Mouse (Mus musculus): ENCODE measurements around the gene Glis3. TPM values are rescaled to one million over a fixed set of nuclear protein-coding genes. Genes with fewer than 3 reads are reported as not detected.

The Glis3 gene
- polyA plus RNA-seq, 1 experiment from 2014 or later, result 8.5 TPM

DNA sequence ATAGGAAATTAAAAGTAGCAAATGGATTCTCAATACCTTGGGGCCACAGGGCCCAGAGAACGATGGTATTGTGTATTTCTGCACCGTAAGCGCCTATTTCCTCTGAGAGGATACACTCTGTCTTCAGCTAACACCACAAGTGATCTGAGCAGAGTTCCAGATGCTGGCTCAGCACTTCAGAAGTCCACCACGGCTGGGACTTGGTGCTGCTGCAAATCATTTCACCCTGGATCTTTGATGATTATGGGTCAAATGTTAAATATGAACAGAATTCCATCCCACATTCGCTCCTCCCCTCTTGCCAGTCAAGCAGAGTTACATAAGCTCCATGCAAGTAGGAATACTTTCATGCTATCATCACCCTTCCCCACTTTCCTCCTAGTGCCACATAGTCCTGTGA, 263.8 kb downstream of the Glis3 start:
- no peak overlapping the region for H3K27ac ChIP-seq (replicated peaks)
- H3K4me3 ChIP-seq (replicated peaks), result no peak overlapping the region
- no peaks in the 10 kb centered on the region for H3K36me3 ChIP-seq
- H3K9me3 ChIP-seq (replicated peaks), result no peaks in the 10 kb centered on the region
- H3K4me2 ChIP-seq (replicated peaks), result no peak overlapping the region
- 65% methylated on average over 5 of the region's 5 CpGs for WGBS
- no peaks in the 10 kb centered on the region for H3K27me3 ChIP-seq
- no peak overlapping the region for H3K9ac ChIP-seq
- no peak for ATAC-seq (ENCODE audit: insufficient number of reproducible peaks, low FRiP score, low TSS enrichment, low read depth)
- no peaks in the 10 kb centered on the region for H3K4me1 ChIP-seq

GRCm38 (mm10) chr19:28408787-28409186, 271.1 kb downstream of the Glis3 start:
- H3K4me3 ChIP-seq (replicated peaks), result no peak overlapping the region
- 26% methylated on average over 3 of the region's 3 CpGs for WGBS
- H3K9me3 ChIP-seq (replicated peaks), result no peaks in the 10 kb centered on the region

GRCm38 (mm10) chr19:28402956-28403355, 276.9 kb downstream of the Glis3 start:
- Histone ChIP-seq H3K9me3 (replicated peaks) (no peaks in the 10 kb centered on the region), H3K27me3 (no peaks in the 10 kb centered on the region), H3K4me2 (replicated peaks) (no peak overlapping the region), H3K4me1 (no peaks in the 10 kb centered on the region), H3K4me3 (replicated peaks) (no peak overlapping the region), H3K9ac (no peak overlapping the region), H3K27ac (replicated peaks) (no peak overlapping the region), H3K36me3 (no peaks in the 10 kb centered on the region)
- WGBS, result 79% methylated on average over 6 of the region's 6 CpGs
- ATAC-seq (ENCODE audit: insufficient number of reproducible peaks, low FRiP score, low TSS enrichment, low read depth), result no peak

More at GRCm38 (mm10) chr19:28408787-28409186, 271.1 kb downstream of the Glis3 start:
- H3K4me2 ChIP-seq (replicated peaks), result no peak overlapping the region
- no peak overlapping the region for H3K27ac ChIP-seq (replicated peaks)
- no peaks in the 10 kb centered on the region for H3K27me3 ChIP-seq
- H3K4me1 ChIP-seq, result no peaks in the 10 kb centered on the region
- no peak for ATAC-seq (ENCODE audit: insufficient number of reproducible peaks, low FRiP score, low TSS enrichment, low read depth)
- H3K9ac ChIP-seq, result no peak overlapping the region
- H3K36me3 ChIP-seq, result no peaks in the 10 kb centered on the region

- H3K4me3 ChIP-seq (replicated peaks), result no peak overlapping the region
- no peak for ATAC-seq (ENCODE audit: insufficient number of reproducible peaks, low FRiP score, low TSS enrichment, low read depth)
- no peak overlapping the region for H3K9ac ChIP-seq
- peaks cover 5% of the 10 kb centered on the region; the same call in 1 of the 2 replicates for H3K4me1 ChIP-seq
- WGBS, result 68% methylated on average over 1 of the region's 1 CpGs
- no peaks in the 10 kb centered on the region for H3K27me3 ChIP-seq
- H3K36me3 ChIP-seq, result no peaks in the 10 kb centered on the region
- H3K4me2 ChIP-seq (replicated peaks), result no peak overlapping the region
- H3K27ac ChIP-seq (replicated peaks), result no peak overlapping the region
- no peaks in the 10 kb centered on the region for H3K9me3 ChIP-seq (replicated peaks)
Measured at GRCm38 (mm10) chr19:28395584-28395861, 284.4 kb downstream of the Glis3 start.

GRCm38 (mm10) chr19:28394826-28395583, 284.9 kb downstream of the Glis3 start:
- Histone ChIP-seq H3K27ac (replicated peaks) (no peak overlapping the region), H3K9ac (no peak overlapping the region), H3K4me1 (peaks cover 5% of the 10 kb centered on the region; the same call in 1 of the 2 replicates), H3K9me3 (replicated peaks) (no peaks in the 10 kb centered on the region), H3K27me3 (no peaks in the 10 kb centered on the region), H3K4me2 (replicated peaks) (no peak overlapping the region), H3K36me3 (no peaks in the 10 kb centered on the region), H3K4me3 (replicated peaks) (no peak overlapping the region)
- no peak for ATAC-seq (ENCODE audit: insufficient number of reproducible peaks, low FRiP score, low TSS enrichment, low read depth)
- WGBS, result 54% methylated on average over 12 of the region's 12 CpGs

DNA sequence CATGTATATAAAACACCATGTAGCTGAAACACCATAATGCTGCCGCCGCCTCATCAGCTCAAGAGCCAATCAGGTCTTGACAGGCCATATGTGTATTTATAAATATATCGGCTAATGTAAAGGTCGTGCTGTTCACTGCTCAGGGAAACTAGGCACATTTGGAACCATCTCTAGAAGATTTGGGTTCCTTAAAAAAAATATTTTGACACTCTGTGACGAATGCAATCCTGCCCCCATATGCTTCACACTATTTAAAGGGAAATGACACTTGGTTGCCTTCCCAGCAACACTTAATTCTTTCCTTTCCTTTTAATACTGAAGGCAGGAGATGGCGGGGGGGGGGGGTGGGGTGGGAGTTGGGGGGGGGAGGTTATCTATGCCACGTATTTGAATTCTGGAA, 286.1 kb downstream of the Glis3 start:
- no peak overlapping the region for H3K9ac ChIP-seq
- H3K27ac ChIP-seq (replicated peaks), result no peak overlapping the region
- 83% methylated on average over 7 of the region's 7 CpGs for WGBS
- H3K27me3 ChIP-seq, result no peaks in the 10 kb centered on the region
- ATAC-seq (ENCODE audit: insufficient number of reproducible peaks, low FRiP score, low TSS enrichment, low read depth), result no peak
- H3K4me1 ChIP-seq, result peaks cover 5% of the 10 kb centered on the region; the same call in 1 of the 2 replicates
- no peak overlapping the region for H3K4me3 ChIP-seq (replicated peaks)
- no peaks in the 10 kb centered on the region for H3K9me3 ChIP-seq (replicated peaks)
- no peaks in the 10 kb centered on the region for H3K36me3 ChIP-seq
- H3K4me2 ChIP-seq (replicated peaks), result no peak overlapping the region

- Histone ChIP-seq H3K27ac (replicated peaks) (no peak overlapping the region), H3K9me3 (replicated peaks) (no peaks in the 10 kb centered on the region), H3K9ac (no peak overlapping the region), H3K4me1 (peaks cover 5% of the 10 kb centered on the region; the same call in 1 of the 2 replicates), H3K27me3 (no peaks in the 10 kb centered on the region), H3K36me3 (no peaks in the 10 kb centered on the region), H3K4me2 (replicated peaks) (no peak overlapping the region), H3K4me3 (replicated peaks) (no peak overlapping the region)
- no peak for ATAC-seq (ENCODE audit: insufficient number of reproducible peaks, low FRiP score, low TSS enrichment, low read depth)
- 88% methylated on average over 3 of the region's 3 CpGs for WGBS
Measured at GRCm38 (mm10) chr19:28392838-28393237, 287.0 kb downstream of the Glis3 start.

DNA sequence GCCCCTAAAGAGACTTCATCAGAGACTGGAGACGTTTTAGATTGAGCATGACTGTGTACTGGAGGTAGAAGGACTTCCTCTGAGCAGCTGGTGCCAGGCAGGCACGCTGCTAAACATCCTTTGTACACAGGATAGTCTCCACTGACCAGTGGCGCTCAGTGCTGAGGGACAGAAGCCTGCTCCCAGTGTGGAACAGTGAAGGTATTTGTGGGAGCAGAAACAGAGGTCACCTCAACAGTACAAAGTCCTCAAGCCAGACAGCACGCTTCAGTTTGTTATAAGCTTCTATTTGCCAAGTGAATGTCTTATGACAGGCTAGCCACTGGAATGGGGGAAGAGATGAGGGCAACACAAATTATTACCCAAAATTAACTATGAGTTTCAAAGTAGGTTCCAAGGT, 289.0 kb downstream of the Glis3 start:
- Histone ChIP-seq H3K4me1 (peaks cover 5% of the 10 kb centered on the region; the same call in 1 of the 2 replicates), H3K9ac (no peak overlapping the region), H3K4me2 (replicated peaks) (no peak overlapping the region), H3K27ac (replicated peaks) (no peak overlapping the region), H3K27me3 (no peaks in the 10 kb centered on the region), H3K36me3 (no peaks in the 10 kb centered on the region), H3K9me3 (replicated peaks) (no peaks in the 10 kb centered on the region), H3K4me3 (replicated peaks) (no peak overlapping the region)
- 75% methylated on average over 4 of the region's 4 CpGs for WGBS
- ATAC-seq (ENCODE audit: insufficient number of reproducible peaks, low FRiP score, low TSS enrichment, low read depth), result no peak

DNA sequence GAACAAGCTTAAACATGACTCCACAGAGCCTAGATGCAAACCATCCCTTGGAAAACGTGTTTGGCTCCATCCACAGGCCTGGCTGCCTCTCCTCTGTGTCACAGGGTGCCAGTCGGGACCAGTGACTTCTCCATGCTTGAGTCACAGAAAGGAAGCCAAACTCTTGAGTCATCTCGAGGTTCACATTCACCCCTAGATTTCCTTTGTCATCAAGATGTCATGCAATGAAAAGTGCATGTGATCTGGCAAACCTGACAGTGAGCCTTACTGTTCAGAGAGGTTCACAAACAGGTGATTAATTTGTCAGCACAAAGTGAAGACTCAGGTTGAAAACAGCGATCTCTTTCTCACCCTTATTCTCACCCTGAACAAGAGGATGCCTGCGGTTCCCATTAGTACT, 290.7 kb downstream of the Glis3 start:
- no peaks in the 10 kb centered on the region for H3K27me3 ChIP-seq
- H3K4me1 ChIP-seq, result no peaks in the 10 kb centered on the region
- H3K9me3 ChIP-seq (replicated peaks), result no peaks in the 10 kb centered on the region
- H3K36me3 ChIP-seq, result no peaks in the 10 kb centered on the region
- ATAC-seq (ENCODE audit: insufficient number of reproducible peaks, low FRiP score, low TSS enrichment, low read depth), result no peak
- WGBS, result 54% methylated on average over 5 of the region's 5 CpGs
- H3K9ac ChIP-seq, result no peak overlapping the region
- H3K4me3 ChIP-seq (replicated peaks), result no peak overlapping the region
- H3K27ac ChIP-seq (replicated peaks), result no peak overlapping the region
- H3K4me2 ChIP-seq (replicated peaks), result no peak overlapping the region

GRCm38 (mm10) chr19:28383425-28383824, 296.5 kb downstream of the Glis3 start:
- ATAC-seq (ENCODE audit: insufficient number of reproducible peaks, low FRiP score, low TSS enrichment, low read depth), result no peak
- Histone ChIP-seq H3K9ac (no peak overlapping the region), H3K27ac (replicated peaks) (no peak overlapping the region), H3K36me3 (no peaks in the 10 kb centered on the region), H3K4me1 (peaks cover 22% of the 10 kb centered on the region), H3K4me3 (replicated peaks) (no peak overlapping the region), H3K4me2 (replicated peaks) (no peak overlapping the region), H3K9me3 (replicated peaks) (no peaks in the 10 kb centered on the region), H3K27me3 (no peaks in the 10 kb centered on the region)
- WGBS, result 72% methylated on average over 5 of the region's 5 CpGs

DNA sequence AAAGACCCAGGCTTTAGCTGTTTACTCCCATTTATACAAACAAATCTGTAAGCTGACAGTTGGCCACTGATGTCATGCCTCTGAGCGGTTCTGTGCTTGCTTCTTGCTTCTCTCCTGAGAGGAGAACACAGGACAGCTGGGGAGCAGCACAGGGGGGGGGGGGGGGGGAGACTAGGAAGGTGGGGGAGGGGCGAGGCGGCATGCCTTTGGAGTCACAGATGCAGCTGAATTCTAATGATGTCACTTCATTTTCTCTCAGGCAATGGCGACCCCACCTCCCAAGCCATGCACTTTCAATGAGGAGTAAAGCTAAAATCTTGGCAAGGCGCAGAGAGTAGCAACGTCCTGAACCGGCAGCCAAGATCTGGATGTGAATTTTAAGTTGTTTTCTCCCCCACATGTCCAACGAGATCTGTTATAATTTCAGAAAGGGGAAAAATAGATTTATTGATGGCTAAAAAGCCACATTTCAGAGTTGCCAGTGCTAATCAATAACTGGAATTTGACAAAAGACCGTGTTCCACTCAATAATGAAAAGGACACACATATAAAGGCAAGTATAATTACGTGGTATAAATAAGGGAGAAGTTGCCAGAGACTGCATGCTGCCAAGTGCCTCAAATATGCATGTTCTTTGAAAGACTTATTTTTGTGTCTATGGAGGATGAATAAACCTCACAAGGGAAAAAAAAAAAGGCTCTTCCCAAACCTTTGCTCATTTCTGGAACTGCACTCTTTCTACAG, 297.5 kb downstream of the Glis3 start:
- Histone ChIP-seq H3K4me3 (replicated peaks) (no peak overlapping the region), H3K9me3 (replicated peaks) (no peaks in the 10 kb centered on the region), H3K4me1 (peaks cover 22% of the 10 kb centered on the region), H3K9ac (no peak overlapping the region), H3K27ac (replicated peaks) (peak overlapping the region; percentile 55; the same call in 1 of the 2 replicates), H3K4me2 (replicated peaks) (no peak overlapping the region), H3K27me3 (no peaks in the 10 kb centered on the region), H3K36me3 (no peaks in the 10 kb centered on the region)
- 29% methylated on average over 10 of the region's 10 CpGs for WGBS
- peak; percentile 47; the same call in 1 of the 2 replicates for ATAC-seq (ENCODE audit: insufficient number of reproducible peaks, low FRiP score, low TSS enrichment, low read depth)
